9 mouse cellular contexts compared by ENCODE assay signal in the genomic region with DNA sequence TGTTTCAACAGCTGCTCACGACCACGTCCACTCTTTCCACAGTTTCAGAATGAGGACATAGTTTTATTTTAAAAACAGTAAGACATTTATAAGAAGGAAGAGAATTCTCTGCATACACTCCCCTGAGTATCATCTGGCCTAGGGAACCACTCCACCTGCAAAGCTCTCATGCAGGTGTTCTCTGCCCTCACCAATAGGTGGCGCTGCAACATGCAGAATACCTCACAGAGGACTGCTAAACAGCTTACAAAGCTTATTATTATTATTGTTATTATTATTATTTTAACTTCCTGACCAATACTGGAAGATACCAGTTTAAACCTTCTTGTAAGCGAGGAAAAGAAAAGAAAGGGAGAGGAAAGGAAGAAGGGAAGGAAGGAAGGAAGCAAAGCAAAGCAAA.
DNase-seq lines count a peak whose midpoint lies in the region; ATAC-seq and TF ChIP-seq lines count a peak whose summit lies in the region.
"Had no signal": no experiment of that assay in that cellular context is flagged by ENCODE, and none has a peak within 500 bp of the region (broad histone marks: within the 10 kb centered on the region; RNA-seq: fewer than 3 reads in every experiment).

No protein-coding gene starts in this region.

- H3K27ac ChIP-seq in embryonic facial prominence, embryonic 14.5 days (replicated peaks; ENCODE audit: low read depth, low read length), result no peak overlapping the region
- H3K27ac ChIP-seq in intestine, embryonic 15.5 days, result no peak overlapping the region
- H3K27ac ChIP-seq in liver, postnatal 0 days (ENCODE audit: low read depth), result no peak overlapping the region
- H3K27ac ChIP-seq: hindbrain, embryonic 15.5 days had no signal

- peak; percentile 86 for DNase-seq in heart, adult 11 months
- no peak for DNase-seq in heart, postnatal 25 days (ENCODE audit: low spot score)
- peak; percentile 1 for DNase-seq in A20 (ENCODE audit: low read depth, low spot score)
- DNase-seq in adrenal gland, postnatal 10 days, result peak; percentile 70
- peak; percentile 67 for DNase-seq in embryonic facial prominence, embryonic 14.5 days (ENCODE audit: low spot score)
- DNase-seq in liver, postnatal 0 days, result peak; percentile 63
- DNase-seq in retina, postnatal 7 days (ENCODE audit: low read depth, low spot score), result peak; percentile 61

- no peak overlapping the region for H3K4me3 ChIP-seq in embryonic facial prominence, embryonic 14.5 days (ENCODE audit: low read depth, low read length)
- no peak overlapping the region for H3K4me3 ChIP-seq in intestine, embryonic 15.5 days (replicated peaks)
- H3K4me3 ChIP-seq in liver, postnatal 0 days (ENCODE audit: low read depth, low read length), result no peak overlapping the region
- H3K4me3 ChIP-seq: hindbrain, embryonic 15.5 days had no signal

- TF ChIP-seq EP300 in liver, postnatal 0 days (IDR thresholded peaks at IDR 0.05; ENCODE audit: low read depth), result no peak

- no peaks in the 10 kb centered on the region for H3K4me1 ChIP-seq in embryonic facial prominence, embryonic 14.5 days (ENCODE audit: control insufficient read depth, insufficient read depth, low read length)
- H3K4me1 ChIP-seq in intestine, embryonic 15.5 days (replicated peaks), result no peaks in the 10 kb centered on the region
- H3K4me1 ChIP-seq in liver, postnatal 0 days (ENCODE audit: insufficient read depth), result no peaks in the 10 kb centered on the region
- H3K4me1 ChIP-seq: hindbrain, embryonic 15.5 days had no signal

- intact Hi-C loops in heart, postnatal 25 days (cut with DNase I), result loop anchor here (1.0 to 5.0 kb wide), 3 partner anchors 77 to 907 kb away; no protein-coding TSS in a partner anchor

- H3K9me3 ChIP-seq in embryonic facial prominence, embryonic 14.5 days (ENCODE audit: control insufficient read depth, low read length), result no peaks in the 10 kb centered on the region
- H3K9me3 ChIP-seq in intestine, embryonic 15.5 days, result no peaks in the 10 kb centered on the region
- no peaks in the 10 kb centered on the region for H3K9me3 ChIP-seq in liver, postnatal 0 days (ENCODE audit: low read length)
- H3K9me3 ChIP-seq: hindbrain, embryonic 15.5 days had no signal

- H3K9ac ChIP-seq in embryonic facial prominence, embryonic 14.5 days (ENCODE audit: low read depth, low read length), result no peak overlapping the region
- H3K9ac ChIP-seq in intestine, embryonic 15.5 days, result no peak overlapping the region
- H3K9ac ChIP-seq in liver, postnatal 0 days (replicated peaks), result no peak overlapping the region
- H3K9ac ChIP-seq: hindbrain, embryonic 15.5 days had no signal

- H3K4me2 ChIP-seq in embryonic facial prominence, embryonic 14.5 days (ENCODE audit: low read depth, low read length), result no peak overlapping the region
- H3K4me2 ChIP-seq in intestine, embryonic 15.5 days (replicated peaks), result no peak overlapping the region
- no peak overlapping the region for H3K4me2 ChIP-seq in liver, postnatal 0 days (ENCODE audit: low read depth, low read length)
- H3K4me2 ChIP-seq: hindbrain, embryonic 15.5 days had no signal

- no peaks in the 10 kb centered on the region for H3K36me3 ChIP-seq in embryonic facial prominence, embryonic 14.5 days (ENCODE audit: control insufficient read depth, insufficient read depth, low read length)
- H3K36me3 ChIP-seq in intestine, embryonic 15.5 days, result no peaks in the 10 kb centered on the region
- no peaks in the 10 kb centered on the region for H3K36me3 ChIP-seq in liver, postnatal 0 days (replicated peaks; ENCODE audit: insufficient read depth, low read length)
- H3K36me3 ChIP-seq: hindbrain, embryonic 15.5 days had no signal

- TF ChIP-seq CTCF in liver, postnatal 0 days (IDR thresholded peaks at IDR 0.05; ENCODE audit: low read depth), result peak; percentile 88

- no peak for ATAC-seq in embryonic facial prominence, embryonic 14.5 days (ENCODE audit: low read depth)
- ATAC-seq in intestine, embryonic 15.5 days, result peak; percentile 71
- ATAC-seq in liver, postnatal 0 days, result no peak

- 19% methylated on average over 4 of the region's 4 CpGs for WGBS in embryonic facial prominence, embryonic 14.5 days
- WGBS in intestine, embryonic 15.5 days, result 26% methylated on average over 4 of the region's 4 CpGs
- 32% methylated on average over 4 of the region's 4 CpGs for WGBS in liver, postnatal 0 days (ENCODE audit: insufficient replicate concordance)

- no peaks in the 10 kb centered on the region for H3K27me3 ChIP-seq in embryonic facial prominence, embryonic 14.5 days (replicated peaks; ENCODE audit: control insufficient read depth, insufficient read depth, low read length)
- no peaks in the 10 kb centered on the region for H3K27me3 ChIP-seq in intestine, embryonic 15.5 days (replicated peaks)
- no peaks in the 10 kb centered on the region for H3K27me3 ChIP-seq in liver, postnatal 0 days (ENCODE audit: insufficient read depth, low read length)
- H3K27me3 ChIP-seq: hindbrain, embryonic 15.5 days had no signal
